Mouse (Mus musculus) neural tube, embryonic 14.5 days (tissue): ENCODE results near the gene Ptafr. TPM values are rescaled to one million over a fixed set of nuclear protein-coding genes. Genes with fewer than 3 reads are reported as not detected.
"Not testable (repeated sequence)": the region's sequence is repeated elsewhere in the genome, so short reads cannot be mapped to it uniquely, and the experiment has no call there.

Source experiments
- ATAC-seq: fragments of 200-750 bp; cut with Nextera tagmentation; 2 replicates; pipeline ENCODE4 v1.8.0; 2017; ENCODE audit warnings: low read depth, mild to moderate bottlenecking, moderate TSS enrichment, moderate library complexity
- H3K27ac ChIP-seq: fragments of 300-500 bp; sonication (generic); 2 replicates; pipeline ENCODE4 v1.5.1; 2014; ENCODE audit warnings: low read depth, mild to moderate bottlenecking, control low read depth, low read length, moderate library complexity, mixed read lengths
- H3K27me3 ChIP-seq: fragments of 300-500 bp; sonication (generic); 2 replicates; pipeline ENCODE4 v1.6.1; 2014; ENCODE audit warnings: low read length; ENCODE audit not compliant: control insufficient read depth, insufficient read depth
- H3K36me3 ChIP-seq: fragments of 300-500 bp; sonication (generic); 2 replicates; pipeline ENCODE4 v1.6.1; 2014; ENCODE audit warnings: low read length, mixed read lengths; ENCODE audit not compliant: control insufficient read depth, insufficient read depth
- H3K4me1 ChIP-seq: fragments of 300-500 bp; sonication (generic); 2 replicates; pipeline ENCODE4 v1.6.1; 2014; ENCODE audit warnings: low read length; ENCODE audit not compliant: control insufficient read depth, insufficient read depth
- H3K4me2 ChIP-seq: fragments of 300-500 bp; sonication (generic); 2 replicates; pipeline ENCODE4 v1.6.1; 2014; ENCODE audit warnings: mild to moderate bottlenecking, low read depth, low read length, control low read depth
- H3K4me3 ChIP-seq: fragments of 300-500 bp; sonication (generic); 2 replicates; pipeline ENCODE4 v1.5.1; 2014; ENCODE audit warnings: low read depth, low read length, control low read depth, mixed read lengths
- H3K9ac ChIP-seq: fragments of 300-500 bp; sonication (generic); replicated peaks from 2 replicates; pipeline ENCODE4 v1.6.1; 2014; ENCODE audit warnings: low read depth, mild to moderate bottlenecking, control low read depth, low read length, mixed read lengths
- H3K9me3 ChIP-seq: fragments of 300-500 bp; sonication (generic); 2 replicates; pipeline ENCODE4 v1.6.1; 2016; ENCODE audit warnings: low read length; ENCODE audit not compliant: control insufficient read depth
- WGBS: fragments of 180-500 bp; shearing (Covaris S2); extraction: QIAGEN DNeasy Blood & Tissue Kit; methylation state at CpG from one replicate; pipeline ENCODE4 v1.1.7; 2014; 5-methylcytosine and 5-hydroxymethylcytosine counted together
- polyA plus RNA-seq: library from polyadenylated mRNA; unstranded; fragments of >200 nt; fragmentation: Nextera tagmentation; extraction: Ambion mirVana; gene quantifications from 2 replicates; pipeline ENCODE4 v1.2.1, GENCODE M21; 2014

Gene Ptafr
- polyA plus RNA-seq, 1 experiment from 2014 or later = 0.12 TPM

- 88% methylated on average over 2 of the region's 2 CpGs for WGBS
- H3K27me3 ChIP-seq = no peaks in the 10 kb centered on the region
- no peak for ATAC-seq
- no peaks in the 10 kb centered on the region for H3K36me3 ChIP-seq
- H3K9me3 ChIP-seq = no peaks in the 10 kb centered on the region
- H3K4me3 ChIP-seq = no peak overlapping the region
- H3K27ac ChIP-seq = no peak overlapping the region
- H3K9ac ChIP-seq = no peak overlapping the region
- no peak overlapping the region for H3K4me2 ChIP-seq
- H3K4me1 ChIP-seq = no peaks in the 10 kb centered on the region
Observed at GRCm38 (mm10) chr4:132598861-132599260, 35.0 kb downstream of the Ptafr start.

- Histone ChIP-seq H3K4me1 (no peaks in the 10 kb centered on the region), H3K27ac (no peak overlapping the region), H3K9me3 (no peaks in the 10 kb centered on the region), H3K36me3 (no peaks in the 10 kb centered on the region), H3K4me3 (no peak overlapping the region), H3K4me2 (no peak overlapping the region), H3K27me3 (no peaks in the 10 kb centered on the region), H3K9ac (no peak overlapping the region)
- WGBS = 81% methylated on average over 3 of the region's 3 CpGs
- ATAC-seq = no peak
Observed at GRCm38 (mm10) chr4:132599764-132600163, 35.9 kb downstream of the Ptafr start.

DNA sequence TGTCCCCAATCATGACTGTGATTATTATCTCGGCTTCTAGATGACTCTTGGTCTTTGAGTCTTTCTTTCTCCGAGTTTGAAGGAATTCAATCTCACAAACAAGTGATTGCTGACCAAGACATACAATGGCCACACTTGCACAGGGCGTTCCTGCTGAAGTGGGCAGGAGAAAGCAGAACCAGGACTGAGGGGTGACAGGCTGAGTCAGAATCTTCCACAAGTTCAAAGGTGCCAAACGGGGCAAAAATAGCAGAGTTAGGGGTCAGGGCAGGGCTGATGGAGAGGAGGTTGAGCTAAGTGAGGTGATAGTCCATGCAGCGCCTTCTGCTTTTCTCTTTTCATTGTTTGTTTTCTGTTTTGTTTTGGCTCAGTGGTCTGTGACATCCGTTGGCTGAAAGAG, 36.6 kb downstream of the Ptafr start:
- no peak for ATAC-seq
- H3K27me3 ChIP-seq = no peaks in the 10 kb centered on the region
- H3K4me2 ChIP-seq = no peak overlapping the region
- no peak overlapping the region for H3K4me3 ChIP-seq
- no peaks in the 10 kb centered on the region for H3K9me3 ChIP-seq
- H3K4me1 ChIP-seq = no peaks in the 10 kb centered on the region
- no peaks in the 10 kb centered on the region for H3K36me3 ChIP-seq
- WGBS = 81% methylated on average over 6 of the region's 6 CpGs
- H3K9ac ChIP-seq = no peak overlapping the region
- H3K27ac ChIP-seq = no peak overlapping the region

DNA sequence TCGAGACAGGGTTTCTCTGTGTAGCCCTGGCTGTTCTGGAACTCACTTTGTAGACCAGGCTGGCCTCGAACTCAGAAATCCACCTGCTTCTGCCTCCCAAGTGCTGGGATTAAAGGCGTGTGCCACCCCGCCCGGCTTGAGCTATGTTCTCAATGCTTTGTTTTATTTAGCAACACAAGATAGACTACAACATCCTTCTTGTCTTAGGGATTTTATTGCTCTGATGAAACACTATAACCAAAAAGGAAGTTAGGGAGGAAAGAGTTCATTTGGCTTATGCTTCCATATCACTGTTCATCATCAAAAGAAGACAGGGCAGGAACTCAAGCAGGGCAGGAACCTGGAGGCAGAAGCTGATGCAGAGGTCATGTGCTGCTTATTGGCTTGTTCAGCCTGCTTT, 37.4 kb downstream of the Ptafr start:
- H3K27me3 ChIP-seq, H3K9me3 ChIP-seq, H3K4me3 ChIP-seq, H3K27ac ChIP-seq, ATAC-seq, H3K9ac ChIP-seq, H3K4me1 ChIP-seq, H3K4me2 ChIP-seq, H3K36me3 ChIP-seq: not testable (repeated sequence)
- 80% methylated on average over 5 of the region's 5 CpGs for WGBS

DNA sequence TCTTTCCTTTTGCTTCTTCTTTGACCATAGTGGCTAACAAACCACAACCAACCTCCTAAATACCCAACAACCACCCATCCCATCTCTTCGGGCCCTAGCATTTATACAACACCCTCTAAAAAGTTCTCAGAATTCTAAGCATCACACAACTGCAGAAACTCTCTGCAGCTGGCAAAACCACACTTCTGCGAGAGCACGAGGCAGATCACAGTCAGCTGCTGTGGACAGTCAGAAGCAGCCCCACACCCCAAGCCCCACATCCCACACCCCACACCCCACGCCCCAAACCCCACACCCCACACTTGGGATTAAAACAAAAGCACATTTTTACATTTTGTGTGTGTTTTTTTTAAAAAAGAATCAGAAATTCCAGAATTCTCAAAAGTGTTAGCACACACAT, 39.6 kb downstream of the Ptafr start:
- H3K4me1 ChIP-seq = no peaks in the 10 kb centered on the region
- H3K27ac ChIP-seq = no peak overlapping the region
- no peaks in the 10 kb centered on the region for H3K27me3 ChIP-seq
- no peaks in the 10 kb centered on the region for H3K9me3 ChIP-seq
- no peak for ATAC-seq
- no peaks in the 10 kb centered on the region for H3K36me3 ChIP-seq
- H3K9ac ChIP-seq = no peak overlapping the region
- no peak overlapping the region for H3K4me2 ChIP-seq
- H3K4me3 ChIP-seq = no peak overlapping the region
- 85% methylated on average over 4 of the region's 4 CpGs for WGBS

DNA sequence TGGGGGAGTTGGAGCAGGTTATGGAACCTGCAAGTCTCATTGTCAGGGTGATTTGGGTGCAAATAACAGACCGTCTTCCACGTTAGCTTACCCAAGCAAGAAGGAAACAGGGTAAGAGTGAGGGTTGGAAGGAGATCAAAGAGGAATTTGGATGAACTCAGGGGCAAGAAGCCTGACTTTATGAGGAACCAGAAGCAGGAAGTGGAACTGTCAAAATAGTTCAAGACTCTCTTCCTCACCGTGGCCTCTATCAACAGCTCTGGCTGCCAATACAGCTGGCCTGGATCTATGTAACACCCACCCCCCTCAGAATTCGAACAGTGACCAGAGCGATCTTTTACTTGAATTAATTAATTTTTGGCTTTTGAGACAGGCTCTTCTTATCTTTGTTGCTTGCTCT, 41.9 kb downstream of the Ptafr start:
- no peak for ATAC-seq
- no peaks in the 10 kb centered on the region for H3K36me3 ChIP-seq
- H3K9ac ChIP-seq = no peak overlapping the region
- no peak overlapping the region for H3K4me2 ChIP-seq
- H3K9me3 ChIP-seq = no peaks in the 10 kb centered on the region
- no peaks in the 10 kb centered on the region for H3K4me1 ChIP-seq
- no peak overlapping the region for H3K4me3 ChIP-seq
- H3K27ac ChIP-seq = no peak overlapping the region
- 80% methylated on average over 5 of the region's 5 CpGs for WGBS
- no peaks in the 10 kb centered on the region for H3K27me3 ChIP-seq

GRCm38 (mm10) chr4:132608147-132608546, 44.3 kb downstream of the Ptafr start:
- WGBS = 72% methylated on average over 4 of the region's 4 CpGs

GRCm38 (mm10) chr4:132610301-132610984, 46.6 kb downstream of the Ptafr start:
- Histone ChIP-seq H3K9me3 (no peaks in the 10 kb centered on the region), H3K36me3 (no peaks in the 10 kb centered on the region), H3K4me3 (no peak overlapping the region), H3K4me2 (no peak overlapping the region), H3K9ac (no peak overlapping the region), H3K27me3 (no peaks in the 10 kb centered on the region), H3K4me1 (no peaks in the 10 kb centered on the region), H3K27ac (no peak overlapping the region)
- no peak for ATAC-seq
- WGBS = 82% methylated on average over 3 of the region's 3 CpGs

More at GRCm38 (mm10) chr4:132608147-132608546, 44.3 kb downstream of the Ptafr start:
- H3K27ac ChIP-seq = no peak overlapping the region
- no peak overlapping the region for H3K4me2 ChIP-seq
- H3K9ac ChIP-seq = no peak overlapping the region
- H3K4me1 ChIP-seq = no peaks in the 10 kb centered on the region
- no peaks in the 10 kb centered on the region for H3K36me3 ChIP-seq
- H3K9me3 ChIP-seq = no peaks in the 10 kb centered on the region
- ATAC-seq = no peak
- no peaks in the 10 kb centered on the region for H3K27me3 ChIP-seq
- no peak overlapping the region for H3K4me3 ChIP-seq

GRCm38 (mm10) chr4:132611320-132611719, 47.5 kb downstream of the Ptafr start:
- Histone ChIP-seq H3K36me3 (no peaks in the 10 kb centered on the region), H3K9me3 (no peaks in the 10 kb centered on the region), H3K4me3 (no peak overlapping the region), H3K9ac (no peak overlapping the region), H3K27ac (no peak overlapping the region), H3K4me1 (no peaks in the 10 kb centered on the region), H3K4me2 (no peak overlapping the region), H3K27me3 (no peaks in the 10 kb centered on the region)
- no peak for ATAC-seq
- 85% methylated on average over 8 of the region's 8 CpGs for WGBS
